Mouse (Mus musculus): ENCODE measurements around the gene Galnt10.

DNA sequence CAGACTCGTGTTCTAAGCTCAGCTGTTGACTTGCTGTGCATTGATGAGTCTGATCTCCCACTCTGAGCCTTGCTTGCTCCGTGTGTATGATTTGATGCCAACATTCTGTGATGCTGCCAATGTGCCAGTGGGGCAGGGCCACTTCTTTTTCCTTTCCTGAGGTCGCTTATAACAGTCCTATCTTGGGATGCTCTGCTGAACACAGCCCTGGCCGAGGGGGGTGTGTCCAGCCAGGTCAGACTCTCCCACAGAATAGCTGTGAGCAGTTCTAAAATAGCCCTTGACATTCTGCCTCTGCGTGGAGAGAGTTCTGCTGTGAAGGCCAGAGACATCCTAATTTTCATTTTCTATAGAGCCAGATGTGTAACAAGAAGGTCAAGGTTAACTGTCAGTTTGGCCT is 2.2 kb downstream of the Galnt10 start:
- TF ChIP-seq CTCF (IDR thresholded peaks at IDR 0.05; ENCODE audit: borderline replicate concordance, insufficient read depth, low read depth, low read length) = no peak
- no peak for TF ChIP-seq POLR2A (IDR thresholded peaks at IDR 0.05; ENCODE audit: borderline replicate concordance, insufficient read depth, low read length)

Measured in cerebellum, adult 2 months (tissue).